Mouse (Mus musculus): Measurements from ENCODE around the gene Olfr325.

Olfr325 gene

GRCm38 (mm10) chr11:58630401-58630800, 52.9 kb downstream of the Olfr325 start, which contains the start of gene Olfr323:
TSS of gene Olfr323 (minus strand) at chr11:58630501.
- no peak for DNase-seq (ENCODE audit: low read depth, low spot score)
